Mouse (Mus musculus): ENCODE results near the gene Ptgir. TPM values are rescaled to one million over a fixed set of nuclear protein-coding genes. Genes with fewer than 3 reads are reported as not detected.

Ptgir gene
- polyA plus RNA-seq, 1 experiment from 2014 or later, result 0.43 TPM

DNA sequence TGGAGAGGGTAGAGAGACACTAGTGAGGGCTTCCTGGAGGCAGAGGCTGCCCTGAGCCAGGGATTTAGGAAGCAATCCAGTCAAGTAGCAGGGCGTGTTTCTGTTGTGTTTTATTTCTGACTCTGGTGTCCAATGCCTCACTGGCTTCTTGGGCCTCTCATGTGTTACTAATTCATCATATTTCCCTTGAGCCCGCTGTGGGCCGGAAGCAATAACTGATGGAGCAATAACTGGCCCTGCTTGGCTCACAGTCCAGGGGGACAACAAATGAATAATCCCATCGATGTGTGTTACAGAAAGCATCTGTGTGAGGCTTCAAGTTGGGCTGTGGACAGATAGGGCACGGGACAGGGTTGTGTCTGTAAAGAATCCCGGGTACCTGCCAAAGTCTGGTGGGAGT, 6.1 kb downstream of the Ptgir start:
- no peaks in the 10 kb centered on the region for H3K9me3 ChIP-seq (replicated peaks)
- peaks cover 41% of the 10 kb centered on the region for H3K36me3 ChIP-seq
- H3K4me1 ChIP-seq, result peaks cover 33% of the 10 kb centered on the region
- H3K27me3 ChIP-seq (ENCODE audit: low read depth, poor library complexity, severe bottlenecking), result 0 out of 2 replicates have a peak, but pooled peaks cover 5% of the 10 kb centered on the region
- WGBS, result 83% methylated on average over 6 of the region's 6 CpGs
- H3K4me3 ChIP-seq, result no peak overlapping the region
- H3K27ac ChIP-seq, result no peak overlapping the region
- no peak for DNase-seq (ENCODE audit: low spot score)

DNA sequence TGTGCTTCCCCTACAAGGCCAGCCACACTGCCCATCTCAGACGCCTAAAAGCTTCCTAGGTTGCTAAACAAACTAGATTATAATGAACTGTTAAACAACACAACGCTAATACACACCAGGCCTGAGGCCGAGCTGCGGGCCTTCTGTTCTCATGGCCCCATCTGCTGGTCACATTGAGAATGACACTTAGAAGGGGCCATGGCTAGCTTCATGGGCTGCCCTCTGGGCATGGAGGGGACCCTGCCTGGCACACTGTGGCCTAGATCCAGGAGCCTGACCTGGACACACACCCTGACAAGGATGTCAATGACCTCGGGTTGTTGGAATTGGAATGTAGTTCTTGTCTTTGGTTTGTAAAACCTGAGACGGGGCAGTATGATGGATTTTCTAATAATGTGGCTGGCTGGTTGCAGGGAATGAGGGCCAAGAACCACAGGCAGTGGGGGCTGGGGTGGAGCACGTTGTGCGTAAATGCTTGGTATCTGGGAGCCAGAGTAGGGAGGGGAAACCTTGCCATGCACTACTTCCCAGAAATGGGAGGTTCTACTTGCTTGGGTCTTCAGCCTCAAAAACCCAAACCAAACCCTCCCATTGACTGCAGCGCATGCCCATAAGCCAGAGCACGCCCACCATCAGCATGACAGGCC, 7.6 kb downstream of the Ptgir start:
- peaks cover 57% of the 10 kb centered on the region for H3K36me3 ChIP-seq
- peak; percentile 82 for DNase-seq (ENCODE audit: low spot score)

DNA sequence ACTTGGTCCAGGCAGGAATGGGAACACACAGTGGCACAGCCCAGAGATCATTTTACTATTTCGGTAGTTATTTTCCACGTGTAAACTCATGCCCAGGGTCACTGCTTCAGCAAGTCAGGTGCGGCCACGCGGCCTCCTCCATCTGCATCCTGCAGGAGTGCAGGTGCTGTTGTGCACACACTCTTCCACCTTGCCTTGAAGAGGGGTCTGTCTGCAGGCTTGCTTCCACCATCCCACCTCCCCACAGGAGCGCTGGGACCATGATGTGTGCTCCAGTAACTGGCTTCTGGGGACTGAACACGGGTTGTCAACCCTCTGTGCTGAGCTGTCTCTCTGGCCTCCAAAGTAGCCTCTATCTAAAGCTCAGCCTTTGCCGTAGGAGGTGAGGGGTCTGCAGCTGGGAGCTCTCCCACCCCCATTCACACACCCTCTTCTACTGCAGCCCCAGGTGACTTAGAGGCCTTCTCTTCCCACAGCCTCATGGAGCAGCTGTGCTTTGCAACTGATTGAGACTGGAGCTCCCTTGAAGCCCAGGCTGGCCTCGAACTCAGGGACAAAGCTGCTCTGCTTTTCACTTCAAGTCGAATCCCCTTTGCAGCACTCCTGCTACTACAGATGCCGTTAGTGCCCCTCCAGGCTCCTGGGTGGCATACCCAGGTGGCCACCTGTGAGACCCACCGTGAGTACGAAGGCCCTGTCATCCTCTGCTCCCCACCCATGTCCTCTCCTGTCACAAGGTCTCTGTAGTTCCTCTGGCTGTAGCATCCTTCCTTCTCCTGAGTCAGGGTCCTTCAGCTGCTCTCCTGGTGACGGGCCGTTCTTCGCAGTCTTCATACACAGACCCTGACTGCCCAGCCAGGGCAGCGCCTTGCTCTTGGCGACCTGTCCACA, 8.4 kb downstream of the Ptgir start:
- Histone ChIP-seq H3K9me3 (replicated peaks) (no peaks in the 10 kb centered on the region), H3K4me3 (no peak overlapping the region), H3K27ac (no peak overlapping the region), H3K36me3 (peaks cover 64% of the 10 kb centered on the region), H3K27me3 (ENCODE audit: low read depth, poor library complexity, severe bottlenecking) (no peaks in the 10 kb centered on the region), H3K4me1 (peaks cover 38% of the 10 kb centered on the region)
- DNase-seq (ENCODE audit: low spot score), result peak; percentile 30
- WGBS, result 84% methylated on average over 18 of the region's 18 CpGs

More for the DNA sequence above, 7.6 kb downstream of the Ptgir start:
- 40% methylated on average over 10 of the region's 10 CpGs for WGBS
- Histone ChIP-seq H3K4me1 (peaks cover 36% of the 10 kb centered on the region), H3K9me3 (replicated peaks) (no peaks in the 10 kb centered on the region), H3K27ac (0 out of 2 replicates have a peak overlapping the region, but pooled peaks have one; percentile 38), H3K27me3 (ENCODE audit: low read depth, poor library complexity, severe bottlenecking) (0 out of 2 replicates have a peak, but pooled peaks cover under 1% of the 10 kb centered on the region), H3K4me3 (no peak overlapping the region)

DNA sequence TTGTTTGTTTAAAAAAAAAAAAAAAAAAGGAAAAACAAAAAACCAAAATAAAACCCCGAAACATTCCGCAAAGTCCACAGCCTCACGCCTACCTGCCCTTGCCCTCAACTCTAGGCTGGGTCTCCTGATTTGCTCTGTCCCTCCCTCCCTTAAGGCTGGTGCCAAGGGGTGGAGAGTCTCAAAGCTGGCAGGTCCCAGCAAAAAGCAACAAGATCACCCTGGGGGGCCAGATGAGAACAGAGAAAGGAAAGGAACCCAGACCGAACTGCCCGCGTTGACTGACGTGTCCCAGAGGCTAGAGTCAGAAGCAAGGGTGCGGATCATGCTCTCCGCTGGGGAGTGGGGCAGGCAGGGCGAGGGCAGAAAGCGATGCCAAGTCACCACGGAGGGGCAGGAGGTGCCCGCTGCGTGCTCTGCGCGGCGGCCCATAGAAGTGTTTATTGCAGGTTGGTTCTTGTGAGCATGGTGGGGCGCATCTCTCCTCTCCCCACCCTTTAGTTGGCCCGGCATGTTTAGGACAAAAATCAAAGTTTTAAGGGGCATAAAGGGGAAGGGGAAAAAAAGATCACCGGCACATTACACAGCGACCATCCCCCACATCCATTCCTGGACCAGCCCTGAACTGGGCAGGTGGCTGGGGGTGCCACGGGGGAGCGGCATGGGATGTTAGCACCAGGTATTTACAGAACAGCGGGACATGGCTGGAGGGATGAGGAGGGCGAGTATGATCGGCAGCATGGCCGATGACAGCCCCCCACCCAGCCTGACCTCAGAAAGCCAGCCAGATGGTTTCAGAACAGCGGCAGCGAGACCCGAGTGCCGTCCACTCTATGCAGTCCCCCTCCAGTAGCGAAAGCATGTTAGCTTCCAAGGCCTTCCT, 9.4 kb downstream of the Ptgir start:
- Histone ChIP-seq H3K4me1 (peaks cover 42% of the 10 kb centered on the region), H3K9me3 (replicated peaks) (no peaks in the 10 kb centered on the region), H3K27me3 (ENCODE audit: low read depth, poor library complexity, severe bottlenecking) (no peaks in the 10 kb centered on the region), H3K27ac (no peak overlapping the region), H3K4me3 (no peak overlapping the region), H3K36me3 (peaks cover 72% of the 10 kb centered on the region)
- 93% methylated on average over 32 of the region's 32 CpGs for WGBS
- DNase-seq (ENCODE audit: low spot score), result no peak

DNA sequence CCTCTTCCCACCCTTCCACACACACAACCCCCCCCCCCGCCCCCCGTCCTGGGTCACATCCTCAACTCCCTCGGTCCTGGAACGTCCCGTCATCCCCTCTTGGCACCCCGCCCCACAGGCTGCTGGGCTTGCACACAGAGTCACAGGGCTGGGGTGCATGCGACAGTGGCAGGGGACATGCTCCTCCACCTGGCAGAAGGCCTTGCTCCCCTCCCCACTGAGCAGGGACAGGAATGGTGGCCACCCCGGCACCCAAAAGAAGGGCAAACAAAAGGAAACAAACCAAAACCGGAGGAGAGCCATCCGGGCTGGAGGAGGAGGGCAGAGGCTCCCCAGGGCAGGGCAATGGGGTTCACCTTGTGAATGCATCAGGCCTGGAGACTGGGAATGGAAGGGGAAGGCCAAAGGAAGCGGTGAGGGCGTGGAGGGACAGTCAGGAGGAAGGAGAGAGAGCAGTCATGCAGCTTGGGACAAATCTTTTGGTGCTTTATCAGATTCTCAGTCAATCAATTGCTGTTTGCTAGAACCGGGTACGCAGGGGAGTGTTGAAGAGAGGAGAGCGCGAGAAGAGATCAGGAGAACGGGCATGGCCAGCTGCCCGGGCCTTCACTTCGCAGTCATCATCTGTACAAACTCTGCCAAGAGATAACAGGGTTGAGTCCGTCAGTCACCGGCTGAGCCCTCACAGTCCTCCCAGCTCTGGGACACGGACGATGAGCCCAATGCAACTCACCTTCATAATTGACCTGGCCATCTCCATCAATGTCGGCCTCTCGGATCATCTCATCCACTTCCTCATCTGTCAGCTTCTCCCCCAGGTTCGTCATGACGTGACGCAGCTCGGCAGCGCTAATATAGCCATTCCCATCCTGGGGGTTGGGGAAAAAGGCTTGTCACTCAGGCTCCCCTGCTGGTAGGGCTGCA, 10.3 kb downstream of the Ptgir start:
- peaks cover 81% of the 10 kb centered on the region for H3K36me3 ChIP-seq
- H3K27ac ChIP-seq, result no peak overlapping the region
- no peaks in the 10 kb centered on the region for H3K27me3 ChIP-seq (ENCODE audit: low read depth, poor library complexity, severe bottlenecking)
- no peaks in the 10 kb centered on the region for H3K9me3 ChIP-seq (replicated peaks)
- DNase-seq (ENCODE audit: low spot score), result no peak
- H3K4me3 ChIP-seq, result no peak overlapping the region
- peaks cover 51% of the 10 kb centered on the region for H3K4me1 ChIP-seq
- 88% methylated on average over 30 of the region's 30 CpGs for WGBS

DNA sequence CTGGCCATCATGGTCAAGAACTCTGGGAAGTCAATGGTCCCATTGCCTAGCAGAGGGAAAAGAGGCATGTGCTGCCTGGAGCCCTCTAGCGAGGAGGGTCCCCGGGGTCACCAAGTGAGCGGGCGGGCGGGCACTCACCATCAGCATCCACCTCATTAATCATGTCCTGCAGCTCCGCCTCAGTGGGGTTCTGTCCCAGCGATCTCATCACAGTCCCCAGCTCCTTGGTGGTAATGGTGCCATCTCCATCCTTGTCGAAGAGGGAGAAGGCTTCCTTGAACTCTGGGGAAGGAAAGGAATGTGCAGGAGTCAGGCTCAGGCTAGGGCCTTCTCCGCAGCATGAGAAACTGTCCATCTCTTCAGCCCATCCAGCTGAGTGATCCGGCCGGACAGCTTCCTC, 11.2 kb downstream of the Ptgir start:
- no peak for DNase-seq (ENCODE audit: low spot score)
- Histone ChIP-seq H3K4me3 (no peak overlapping the region), H3K4me1 (peaks cover 55% of the 10 kb centered on the region), H3K27me3 (ENCODE audit: low read depth, poor library complexity, severe bottlenecking) (no peaks in the 10 kb centered on the region), H3K27ac (no peak overlapping the region), H3K9me3 (replicated peaks) (no peaks in the 10 kb centered on the region), H3K36me3 (peaks cover 88% of the 10 kb centered on the region)
- WGBS, result 53% methylated on average over 11 of the region's 11 CpGs

DNA sequence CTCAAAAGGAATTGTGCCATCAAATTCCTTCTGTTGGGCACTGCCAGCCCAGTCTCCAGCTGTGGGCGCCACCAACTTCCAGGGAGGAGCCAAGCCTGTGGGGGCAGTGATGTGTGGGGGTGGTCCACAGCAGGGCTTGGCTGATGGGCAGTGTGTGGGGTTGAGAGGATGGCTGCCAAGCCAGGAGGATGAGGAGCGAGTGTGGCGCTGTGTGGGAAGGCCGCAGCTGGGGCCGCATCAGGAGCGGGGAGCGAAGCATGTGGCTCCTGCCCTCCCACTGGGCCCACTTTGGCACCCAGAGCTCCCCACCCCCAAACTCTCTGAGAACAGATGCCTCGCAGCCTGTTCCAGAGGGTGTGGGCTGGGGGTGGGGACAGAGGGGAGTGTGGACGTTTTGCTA, 11.7 kb downstream of the Ptgir start:
- Histone ChIP-seq H3K27me3 (ENCODE audit: low read depth, poor library complexity, severe bottlenecking) (no peaks in the 10 kb centered on the region), H3K27ac (no peak overlapping the region), H3K4me1 (peaks cover 60% of the 10 kb centered on the region), H3K36me3 (peaks cover 89% of the 10 kb centered on the region), H3K9me3 (replicated peaks) (no peaks in the 10 kb centered on the region), H3K4me3 (no peak overlapping the region)
- WGBS, result 83% methylated on average over 9 of the region's 9 CpGs
- no peak for DNase-seq (ENCODE audit: low spot score)

DNA sequence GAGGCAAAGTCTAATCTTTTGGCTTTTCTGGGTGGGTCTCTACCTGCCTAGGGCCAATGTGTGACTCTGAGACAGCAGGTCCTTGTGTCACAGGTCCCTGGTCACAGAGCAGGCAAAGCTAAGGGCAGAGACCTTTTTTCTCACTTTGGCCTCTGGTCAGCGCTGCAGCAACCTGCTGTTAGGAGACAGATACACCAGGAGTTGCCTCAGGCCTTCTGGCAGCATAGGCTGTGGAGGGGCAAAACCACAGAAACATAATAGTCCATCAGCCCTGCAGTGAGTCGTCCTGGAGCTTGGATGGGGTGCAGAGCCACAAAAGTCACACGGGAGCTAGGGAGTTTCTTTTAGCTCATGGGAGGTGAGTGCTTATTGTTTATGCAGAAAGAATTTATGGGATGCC, 12.4 kb downstream of the Ptgir start:
- no peak overlapping the region for H3K4me3 ChIP-seq
- no peaks in the 10 kb centered on the region for H3K27me3 ChIP-seq (ENCODE audit: low read depth, poor library complexity, severe bottlenecking)
- H3K36me3 ChIP-seq, result peaks cover 85% of the 10 kb centered on the region
- H3K27ac ChIP-seq, result no peak overlapping the region
- WGBS, result 87% methylated on average over 3 of the region's 3 CpGs
- no peak for DNase-seq (ENCODE audit: low spot score)
- no peaks in the 10 kb centered on the region for H3K9me3 ChIP-seq (replicated peaks)
- peaks cover 62% of the 10 kb centered on the region for H3K4me1 ChIP-seq

DNA sequence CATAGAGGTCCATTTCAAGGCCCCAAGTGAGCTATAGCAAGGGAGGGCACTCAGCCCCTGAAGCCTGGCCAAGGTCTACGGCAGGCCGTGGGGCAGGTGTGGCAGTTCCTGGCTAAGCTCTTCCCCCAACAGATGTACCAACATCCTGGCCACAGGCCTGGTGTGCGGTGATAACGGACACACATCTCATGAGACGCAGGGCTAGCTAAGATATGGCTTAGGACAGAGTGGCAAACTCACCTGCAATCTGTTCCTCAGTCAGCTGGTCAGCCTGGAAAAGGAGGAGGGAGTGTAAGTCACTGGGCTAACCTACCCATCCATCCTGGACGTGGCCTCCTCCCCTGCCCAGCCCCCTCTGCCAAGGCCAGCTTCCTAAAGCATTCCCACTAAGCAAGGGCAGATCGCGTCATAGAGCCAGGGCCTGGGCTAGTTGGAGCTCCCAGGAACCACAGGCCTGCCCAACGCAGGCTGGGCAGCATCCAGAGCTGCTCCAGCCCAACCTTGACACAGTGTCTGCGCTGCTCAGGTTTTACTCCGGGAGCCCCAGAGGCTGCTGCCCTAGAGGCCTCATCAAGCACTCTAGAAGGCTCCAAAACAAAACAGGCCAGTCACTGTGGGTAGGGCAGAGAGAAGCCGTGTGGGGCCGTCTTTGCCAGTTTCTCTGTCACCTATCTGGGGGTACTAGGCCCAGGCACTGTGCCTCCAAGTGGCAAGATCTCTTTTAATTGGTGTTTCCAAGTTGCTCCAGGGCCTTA, 13.3 kb downstream of the Ptgir start:
- Histone ChIP-seq H3K4me1 (peaks cover 62% of the 10 kb centered on the region), H3K27me3 (ENCODE audit: low read depth, poor library complexity, severe bottlenecking) (no peaks in the 10 kb centered on the region), H3K9me3 (replicated peaks) (no peaks in the 10 kb centered on the region)

DNA sequence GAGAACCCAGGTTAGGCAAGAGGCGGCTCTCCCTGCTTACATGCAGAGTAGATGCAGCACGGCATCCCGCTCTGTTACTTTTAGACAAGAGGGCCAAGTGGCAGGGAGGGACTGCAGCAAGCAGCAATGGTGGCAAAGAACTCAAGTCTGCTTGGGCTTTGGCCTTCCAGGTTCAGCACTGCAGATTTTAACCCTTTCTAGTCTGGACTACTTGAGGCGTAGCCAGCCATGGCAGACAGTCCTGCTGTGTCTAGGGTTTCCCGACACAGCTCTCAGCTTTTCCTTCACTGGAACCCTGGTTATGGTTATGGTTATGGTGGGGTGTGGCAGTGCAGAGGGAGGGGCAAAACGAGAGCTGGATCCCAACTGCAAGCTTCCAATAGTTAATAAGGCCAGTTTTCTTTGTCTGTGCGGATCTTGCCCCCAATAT, 13.9 kb downstream of the Ptgir start:
- Histone ChIP-seq H3K27ac (peak overlapping the region; percentile 51; the same call in 1 of the 2 replicates), H3K4me1 (peaks cover 62% of the 10 kb centered on the region), H3K9me3 (replicated peaks) (no peaks in the 10 kb centered on the region), H3K36me3 (peaks cover 70% of the 10 kb centered on the region), H3K4me3 (peak overlapping the region; percentile 23), H3K27me3 (ENCODE audit: low read depth, poor library complexity, severe bottlenecking) (no peaks in the 10 kb centered on the region)
- 87% methylated on average over 7 of the region's 7 CpGs for WGBS
- DNase-seq (ENCODE audit: low spot score), result no peak

More for the DNA sequence above, 13.3 kb downstream of the Ptgir start:
- 84% methylated on average over 13 of the region's 13 CpGs for WGBS
- no peak for DNase-seq (ENCODE audit: low spot score)
- peak overlapping the region; percentile 23 for H3K4me3 ChIP-seq
- peaks cover 76% of the 10 kb centered on the region for H3K36me3 ChIP-seq
- peak overlapping the region; percentile 51; the same call in 1 of the 2 replicates for H3K27ac ChIP-seq

All from limb, embryonic 10.5 days (tissue).